Mouse (Mus musculus) right cerebral cortex, postnatal 10 days (tissue): ENCODE measurements around the gene Ptgir.

Source experiments
- DNase-seq, 2 experiments: peaks; one replicate each; pipeline ENCODE4 v3.0.0; 2021; ENCODE audit warnings: low spot score in 2 of 2

Gene Ptgir

GRCm38 (mm10) chr7:16891641-16892351 is 14.5 kb upstream of the Ptgir start, which contains the start of gene Gng8:
Gene Gng8, plus strand, starts transcription at chr7:16891786.
- DNase-seq: peak; percentile 87 to 92

GRCm38 (mm10) chr7:16892352-16892730 is 13.9 kb upstream of the Ptgir start:
- no peak for DNase-seq

GRCm38 (mm10) chr7:16893612-16894011 is 12.7 kb upstream of the Ptgir start:
- DNase-seq: no peak

- no peak for DNase-seq
These were observed 12.0 kb upstream of the Ptgir start for GRCm38 (mm10) chr7:16894279-16894678.

- DNase-seq: peak in 1 of 2 experiments; percentile 80
These were observed 11.3 kb upstream of the Ptgir start for GRCm38 (mm10) chr7:16895000-16895399.

- no peak for DNase-seq
These were observed 10.8 kb upstream of the Ptgir start for GRCm38 (mm10) chr7:16895511-16895910.

GRCm38 (mm10) chr7:16900526-16900925 is 5.8 kb upstream of the Ptgir start:
- DNase-seq: no peak

- no peak for DNase-seq
These were observed 2.8 kb upstream of the Ptgir start for GRCm38 (mm10) chr7:16903439-16903955.

- no peak for DNase-seq
These were observed 2.1 kb upstream of the Ptgir start for GRCm38 (mm10) chr7:16904120-16904675.

- DNase-seq: no peak
These were observed 734 bp upstream of the Ptgir start for GRCm38 (mm10) chr7:16905491-16906021.

- no peak for DNase-seq
These were observed 734 bp downstream of the Ptgir start for GRCm38 (mm10) chr7:16906889-16907559.

- DNase-seq: no peak
These were observed 1.6 kb downstream of the Ptgir start for GRCm38 (mm10) chr7:16907842-16908241.

GRCm38 (mm10) chr7:16908367-16908766 is 2.1 kb downstream of the Ptgir start:
- no peak for DNase-seq

GRCm38 (mm10) chr7:16908859-16909258 is 2.6 kb downstream of the Ptgir start:
- no peak for DNase-seq

- DNase-seq: no peak
These were observed 3.6 kb downstream of the Ptgir start for GRCm38 (mm10) chr7:16909909-16910308.

- no peak for DNase-seq
These were observed 5.6 kb downstream of the Ptgir start for GRCm38 (mm10) chr7:16911904-16912303.

GRCm38 (mm10) chr7:16912360-16912759 is 6.1 kb downstream of the Ptgir start:
- no peak for DNase-seq

- DNase-seq: peak; percentile 77 to 80
These were observed 7.6 kb downstream of the Ptgir start for GRCm38 (mm10) chr7:16913806-16914452.

- DNase-seq: no peak
These were observed 8.4 kb downstream of the Ptgir start for GRCm38 (mm10) chr7:16914453-16915343.

- no peak for DNase-seq
These were observed 9.4 kb downstream of the Ptgir start for GRCm38 (mm10) chr7:16915461-16916340.
